Mouse (Mus musculus): Measurements from ENCODE around the gene Gm49322. TPM values are rescaled to one million over a fixed set of nuclear protein-coding genes. Genes with fewer than 3 reads are reported as not detected.

The Gm49322 gene
- polyA plus RNA-seq, 1 experiment from 2014 or later, result 4.5 TPM

- no peaks in the 10 kb centered on the region for H3K9me3 ChIP-seq
- no peak overlapping the region for H3K4me2 ChIP-seq (replicated peaks)
- WGBS, result 53% methylated on average over 9 of the region's 9 CpGs
- no peak for ATAC-seq (replicated peaks)
- H3K27me3 ChIP-seq, result no peaks in the 10 kb centered on the region
- no peaks in the 10 kb centered on the region for H3K36me3 ChIP-seq
- H3K27ac ChIP-seq (replicated peaks), result no peak overlapping the region
- no peak overlapping the region for H3K4me3 ChIP-seq
- H3K4me1 ChIP-seq, result peaks cover 63% of the 10 kb centered on the region
- no peak overlapping the region for H3K9ac ChIP-seq (replicated peaks)
These were observed 31.9 kb upstream of the Gm49322 start for GRCm38 (mm10) chr10:80573944-80574343.

GRCm38 (mm10) chr10:80574896-80575295 lies 30.9 kb upstream of the Gm49322 start:
- Histone ChIP-seq H3K4me1 (peaks cover 63% of the 10 kb centered on the region), H3K9ac (replicated peaks) (no peak overlapping the region), H3K4me2 (replicated peaks) (0 out of 2 replicates have a peak overlapping the region, but pooled peaks have one; percentile 76), H3K27ac (replicated peaks) (no peak overlapping the region), H3K4me3 (no peak overlapping the region), H3K36me3 (no peaks in the 10 kb centered on the region), H3K9me3 (no peaks in the 10 kb centered on the region), H3K27me3 (no peaks in the 10 kb centered on the region)
- ATAC-seq (replicated peaks), result no peak
- 71% methylated on average over 3 of the region's 3 CpGs for WGBS

DNA sequence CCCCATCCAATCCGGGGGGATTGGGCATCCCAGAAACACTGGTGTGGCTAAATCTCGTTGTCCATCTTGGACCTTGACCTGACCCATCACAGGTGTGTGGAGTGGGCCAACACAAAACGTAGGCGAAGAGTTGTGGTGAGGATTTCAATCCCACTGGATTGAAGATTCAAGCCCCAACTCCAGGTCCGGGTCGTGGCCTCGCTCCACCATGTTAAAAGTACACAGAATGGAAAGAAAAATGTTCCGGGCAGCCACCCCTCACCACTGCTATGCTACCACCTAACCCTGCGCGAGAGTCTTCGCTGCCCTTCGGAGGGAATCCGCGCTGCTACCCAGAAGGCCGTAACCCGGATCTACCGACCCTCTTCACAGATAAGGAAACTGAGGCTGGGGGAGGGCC lies 29.9 kb upstream of the Gm49322 start:
- Histone ChIP-seq H3K36me3 (no peaks in the 10 kb centered on the region), H3K9ac (replicated peaks) (peak overlapping the region; percentile 66), H3K4me1 (peaks cover 57% of the 10 kb centered on the region), H3K27me3 (no peaks in the 10 kb centered on the region), H3K4me2 (replicated peaks) (peak overlapping the region; percentile 76), H3K4me3 (peak overlapping the region; percentile 70), H3K9me3 (no peaks in the 10 kb centered on the region), H3K27ac (replicated peaks) (no peak overlapping the region)
- 16% methylated on average over 17 of the region's 17 CpGs for WGBS
- ATAC-seq (replicated peaks), result no peak

DNA sequence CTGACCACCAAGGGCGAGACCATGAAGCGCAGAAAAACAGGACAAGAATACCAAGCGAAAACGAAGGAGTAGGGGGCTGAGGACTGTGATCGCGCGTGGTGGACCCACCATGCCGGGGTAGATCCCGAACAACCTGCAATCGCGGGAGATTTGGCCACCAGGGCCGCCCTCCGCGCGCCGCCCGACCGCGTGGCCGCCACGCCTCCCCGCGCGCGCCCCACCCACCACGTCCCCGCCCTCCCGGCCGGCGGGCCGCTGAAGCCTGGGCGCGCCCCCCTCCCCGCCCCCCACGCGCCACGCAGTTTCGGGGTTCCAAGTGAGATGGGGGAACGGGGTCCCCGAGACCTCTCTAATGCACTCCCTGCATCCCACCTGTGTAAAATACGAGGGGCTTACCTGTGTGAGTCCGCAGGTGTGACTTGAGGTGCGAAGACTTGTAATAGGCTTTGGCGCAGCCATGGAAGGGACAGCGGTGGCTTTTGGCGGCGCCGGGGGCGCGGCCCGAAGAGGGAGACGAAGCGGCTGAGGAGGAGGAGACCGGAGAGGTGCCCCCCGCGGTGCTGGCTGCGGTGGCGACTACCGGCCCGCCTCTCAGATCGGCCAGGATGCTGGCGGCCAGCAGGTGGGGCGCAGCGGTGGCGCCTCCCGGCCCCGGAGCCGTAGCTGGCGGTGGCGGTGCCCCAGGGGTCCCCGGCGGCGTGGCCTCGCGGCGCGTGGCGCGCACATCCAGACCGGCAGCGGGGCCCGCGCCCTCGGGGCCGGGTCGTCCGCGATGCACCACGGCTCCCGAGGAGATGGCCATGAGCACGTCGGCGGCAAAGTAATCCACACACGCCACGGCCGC lies 29.2 kb upstream of the Gm49322 start:
- under 1% methylated on average over 92 of the region's 96 CpGs for WGBS
- peak overlapping the region; percentile 90 for H3K27ac ChIP-seq (replicated peaks)
- ATAC-seq (replicated peaks), result peak; percentile 2; the same call in 1 of the 2 replicates

DNA sequence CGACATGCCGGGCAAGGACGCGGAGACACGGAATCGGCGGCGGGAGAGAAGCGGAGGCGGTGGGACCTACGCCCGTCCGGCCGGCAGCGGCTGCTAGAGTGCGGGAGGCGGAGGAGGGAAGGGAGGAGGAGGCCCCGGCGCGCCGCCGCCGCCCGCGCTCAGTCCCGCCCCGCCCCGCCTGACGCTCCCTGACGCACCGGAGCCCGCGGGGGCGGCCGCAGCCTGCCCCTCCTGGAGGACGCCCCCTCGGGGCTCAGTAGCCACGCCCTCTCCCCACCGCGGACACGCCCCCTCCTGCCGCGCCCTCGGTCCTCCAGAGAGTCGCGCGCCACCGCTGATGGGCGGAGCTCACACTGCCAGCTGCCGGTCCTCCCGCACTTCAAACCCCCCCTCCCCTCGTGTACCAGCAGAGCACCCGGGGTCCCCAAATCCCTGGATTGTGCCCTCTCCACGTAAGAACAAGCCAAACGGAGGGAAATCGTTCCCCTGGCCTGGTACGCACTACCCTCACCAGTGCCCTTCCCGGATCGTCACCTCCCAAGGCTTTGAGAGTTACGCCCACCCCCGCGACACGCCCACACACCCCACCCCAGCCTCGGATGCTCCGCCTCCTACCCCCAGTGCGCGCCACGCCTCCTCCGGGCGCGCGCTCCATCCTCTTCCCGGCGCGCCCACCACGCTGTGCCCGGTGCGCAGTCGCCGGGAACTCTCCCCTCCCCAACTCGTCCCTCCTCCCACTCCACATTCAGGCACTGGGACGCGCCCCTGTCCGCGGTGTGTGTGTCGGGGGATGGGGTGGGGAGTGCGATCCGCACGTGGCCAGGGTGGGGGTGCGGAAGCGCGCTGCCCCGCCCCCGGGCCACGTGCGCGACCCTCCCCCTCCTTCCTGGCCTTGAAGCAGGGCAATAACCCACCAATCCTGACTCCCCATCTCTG lies 28.4 kb upstream of the Gm49322 start, which contains the start of gene Klf16:
TSS of gene Klf16 (minus strand) at position 127 of the 936 bp plus-strand sequence.
- H3K4me3 ChIP-seq, result peak within 1 kb of the TSS; percentile 70
- peak within 1 kb of the TSS; percentile 90 for H3K27ac ChIP-seq (replicated peaks)
- ATAC-seq (replicated peaks), result peak; percentile 82
- H3K4me1 ChIP-seq, result peaks cover 44% of the 10 kb centered on the region
- H3K9ac ChIP-seq (replicated peaks), result peak within 1 kb of the TSS; percentile 66
- no peaks in the 10 kb centered on the region for H3K9me3 ChIP-seq
- 0% methylated on average over 71 of the region's 97 CpGs for WGBS
- H3K36me3 ChIP-seq, result no peaks in the 10 kb centered on the region
- H3K4me2 ChIP-seq (replicated peaks), result peak within 1 kb of the TSS; percentile 76
- no peaks in the 10 kb centered on the region for H3K27me3 ChIP-seq

More for the DNA sequence above, 29.2 kb upstream of the Gm49322 start:
- Histone ChIP-seq H3K4me3 (peak overlapping the region; percentile 70), H3K27me3 (no peaks in the 10 kb centered on the region), H3K36me3 (no peaks in the 10 kb centered on the region), H3K4me2 (replicated peaks) (peak overlapping the region; percentile 76), H3K9me3 (no peaks in the 10 kb centered on the region), H3K9ac (replicated peaks) (peak overlapping the region; percentile 66), H3K4me1 (peaks cover 50% of the 10 kb centered on the region)

- Histone ChIP-seq H3K4me2 (replicated peaks) (peak overlapping the region; percentile 76), H3K27ac (replicated peaks) (peak overlapping the region; percentile 90), H3K27me3 (no peaks in the 10 kb centered on the region), H3K36me3 (no peaks in the 10 kb centered on the region), H3K4me1 (peaks cover 42% of the 10 kb centered on the region), H3K9me3 (no peaks in the 10 kb centered on the region), H3K4me3 (peak overlapping the region; percentile 70), H3K9ac (replicated peaks) (peak overlapping the region; percentile 66)
- ATAC-seq (replicated peaks), result peak; percentile 49
- under 1% methylated on average over 29 of the region's 29 CpGs for WGBS
These were observed 27.6 kb upstream of the Gm49322 start for GRCm38 (mm10) chr10:80578131-80578750.

- H3K27ac ChIP-seq (replicated peaks), result 0 out of 2 replicates have a peak overlapping the region, but pooled peaks have one; percentile 5
- H3K4me1 ChIP-seq, result peaks cover 36% of the 10 kb centered on the region
- peaks cover 5% of the 10 kb centered on the region for H3K36me3 ChIP-seq
- H3K4me2 ChIP-seq (replicated peaks), result no peak overlapping the region
- no peaks in the 10 kb centered on the region for H3K9me3 ChIP-seq
- peak overlapping the region; percentile 70; the same call in 1 of the 2 replicates for H3K4me3 ChIP-seq
- no peaks in the 10 kb centered on the region for H3K27me3 ChIP-seq
- no peak for ATAC-seq (replicated peaks)
- H3K9ac ChIP-seq (replicated peaks), result 0 out of 2 replicates have a peak overlapping the region, but pooled peaks have one; percentile 4
- WGBS, result 7% methylated on average over 8 of the region's 8 CpGs
These were observed 26.9 kb upstream of the Gm49322 start for GRCm38 (mm10) chr10:80578911-80579310.

DNA sequence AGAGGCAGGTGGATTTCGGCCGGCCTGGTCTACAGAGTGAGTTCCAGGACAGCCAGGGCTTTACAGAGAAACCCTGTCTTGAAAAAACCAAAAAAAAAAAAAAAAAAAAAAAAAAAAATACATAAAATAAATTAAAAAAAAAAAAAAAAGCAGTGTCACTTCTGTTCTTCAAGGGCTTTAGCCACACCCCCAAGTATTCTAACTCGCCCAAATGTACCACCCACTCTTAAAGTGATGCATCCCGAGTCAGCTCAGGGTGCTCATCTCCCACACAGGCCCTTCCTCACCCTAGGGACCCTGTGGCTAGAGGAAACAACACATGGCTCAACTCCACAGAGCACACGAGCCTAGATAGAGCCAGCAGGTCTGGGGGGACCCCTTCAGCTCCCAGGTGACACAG lies 22.8 kb upstream of the Gm49322 start:
- Histone ChIP-seq H3K9me3 (no peaks in the 10 kb centered on the region), H3K4me1 (peaks cover 18% of the 10 kb centered on the region), H3K4me3 (no peak overlapping the region), H3K36me3 (peaks cover 10% of the 10 kb centered on the region), H3K27me3 (no peaks in the 10 kb centered on the region), H3K9ac (replicated peaks) (no peak overlapping the region), H3K27ac (replicated peaks) (no peak overlapping the region), H3K4me2 (replicated peaks) (no peak overlapping the region)
- ATAC-seq (replicated peaks), result no peak
- 86% methylated on average over 5 of the region's 5 CpGs for WGBS

GRCm38 (mm10) chr10:80584045-80584488 lies 21.8 kb upstream of the Gm49322 start:
- Histone ChIP-seq H3K4me3 (no peak overlapping the region), H3K4me2 (replicated peaks) (no peak overlapping the region), H3K4me1 (peaks cover 20% of the 10 kb centered on the region), H3K9ac (replicated peaks) (no peak overlapping the region), H3K27ac (replicated peaks) (no peak overlapping the region), H3K9me3 (no peaks in the 10 kb centered on the region), H3K36me3 (peaks cover 10% of the 10 kb centered on the region), H3K27me3 (no peaks in the 10 kb centered on the region)
- no peak for ATAC-seq (replicated peaks)
- 64% methylated on average over 12 of the region's 12 CpGs for WGBS

DNA sequence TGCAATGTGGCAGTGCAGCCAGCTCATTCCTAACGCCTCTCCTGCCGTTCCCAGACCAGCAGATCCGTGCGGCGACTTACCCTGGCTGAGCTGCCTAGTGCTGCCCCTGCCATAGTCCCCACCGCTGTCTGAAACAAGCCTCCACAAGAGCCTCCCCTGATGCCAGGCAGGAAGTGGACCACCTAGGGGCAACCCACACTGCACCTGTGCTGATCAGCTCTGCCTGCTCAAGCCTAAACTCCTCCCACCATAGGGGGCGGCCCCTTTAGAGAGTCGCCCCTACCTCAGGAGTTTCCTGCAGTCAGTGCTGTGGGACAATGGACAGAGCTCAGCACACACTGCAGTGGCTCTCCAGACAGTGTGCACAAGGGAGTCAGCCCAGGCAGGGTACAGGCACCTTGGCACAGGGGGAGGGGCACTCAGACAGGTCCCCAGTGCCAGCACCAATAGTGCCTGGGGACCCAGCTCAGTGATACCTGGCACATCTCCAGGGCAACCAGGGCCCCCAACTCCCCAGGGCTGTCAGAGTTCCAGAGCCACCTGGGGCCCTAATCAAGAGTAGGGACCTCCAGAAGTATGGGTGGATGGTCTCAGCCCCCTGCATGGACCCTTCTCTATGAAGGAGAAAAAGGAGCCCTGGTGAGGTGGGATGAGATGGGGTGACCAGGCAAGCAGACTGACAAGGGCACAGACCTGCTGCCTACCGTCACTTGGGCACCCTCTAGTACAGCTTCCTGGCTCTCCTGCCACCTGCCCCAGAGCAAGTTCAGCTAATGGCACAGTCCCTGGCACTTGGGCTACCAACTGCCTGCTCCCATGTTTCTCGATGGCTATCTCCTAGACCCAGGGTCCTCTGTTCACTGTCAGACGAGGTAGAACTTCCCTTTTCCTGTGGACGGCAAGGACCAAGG lies 20.9 kb upstream of the Gm49322 start:
- no peak overlapping the region; the same call in 1 of the 2 replicates for H3K9ac ChIP-seq (replicated peaks)
- H3K4me2 ChIP-seq (replicated peaks), result no peak overlapping the region
- ATAC-seq (replicated peaks), result peak; percentile 21; the same call in 1 of the 2 replicates

More for the DNA sequence above, 20.9 kb upstream of the Gm49322 start:
- no peaks in the 10 kb centered on the region for H3K9me3 ChIP-seq
- WGBS, result 72% methylated on average over 12 of the region's 12 CpGs
- no peak overlapping the region for H3K27ac ChIP-seq (replicated peaks)
- H3K27me3 ChIP-seq, result no peaks in the 10 kb centered on the region
- no peak overlapping the region for H3K4me3 ChIP-seq
- peaks cover 10% of the 10 kb centered on the region for H3K36me3 ChIP-seq
- peaks cover 27% of the 10 kb centered on the region for H3K4me1 ChIP-seq

All from forebrain, embryonic 15.5 days (tissue).